Mouse (Mus musculus) CD4-positive helper T cell, adult 2 months (primary cell): ENCODE measurements around the gene Lrrc8a.

Experiments used
- DNase-seq: peaks from one replicate; pipeline ENCODE4 v3.0.0-alpha.2; 2012; ENCODE audit warnings: low read depth, missing footprints, low spot score

Lrrc8a gene

GRCm38 (mm10) chr2:30239777-30240176 lies 2.3 kb downstream of the Lrrc8a start:
- DNase-seq = no peak

- DNase-seq = no peak
Observed at GRCm38 (mm10) chr2:30240267-30240666, 2.8 kb downstream of the Lrrc8a start, which contains the start of gene Gm28035. TSS of gene Gm28035 (plus strand) at chr2:30240567.

- no peak for DNase-seq
Observed at GRCm38 (mm10) chr2:30242509-30242908, 5.0 kb downstream of the Lrrc8a start.

- DNase-seq = no peak
Observed at GRCm38 (mm10) chr2:30243391-30243790, 5.9 kb downstream of the Lrrc8a start.

- no peak for DNase-seq
Observed at GRCm38 (mm10) chr2:30244595-30245178, 7.2 kb downstream of the Lrrc8a start.

- no peak for DNase-seq
Observed at GRCm38 (mm10) chr2:30247036-30247435, 9.5 kb downstream of the Lrrc8a start.

- DNase-seq = no peak
Observed at GRCm38 (mm10) chr2:30247681-30248080, 10.2 kb downstream of the Lrrc8a start.

- no peak for DNase-seq
Observed at GRCm38 (mm10) chr2:30249182-30249581, 11.7 kb downstream of the Lrrc8a start.

- DNase-seq = no peak
Observed at GRCm38 (mm10) chr2:30250166-30251128, 12.9 kb downstream of the Lrrc8a start.

- DNase-seq = peak; percentile 90
Observed at GRCm38 (mm10) chr2:30251417-30252104, 14.0 kb downstream of the Lrrc8a start.

- DNase-seq = no peak
Observed at GRCm38 (mm10) chr2:30252521-30252920, 15.0 kb downstream of the Lrrc8a start.

- peak; percentile 52 for DNase-seq
Observed at GRCm38 (mm10) chr2:30253809-30254208, 16.3 kb downstream of the Lrrc8a start.

GRCm38 (mm10) chr2:30255631-30256395 lies 18.3 kb downstream of the Lrrc8a start:
- DNase-seq = no peak

- DNase-seq = no peak
Observed at GRCm38 (mm10) chr2:30256616-30257350, 19.3 kb downstream of the Lrrc8a start.

GRCm38 (mm10) chr2:30257699-30258460 lies 20.4 kb downstream of the Lrrc8a start:
- DNase-seq = no peak

- no peak for DNase-seq
Observed at GRCm38 (mm10) chr2:30258600-30258999, 21.1 kb downstream of the Lrrc8a start.

- DNase-seq = no peak
Observed at GRCm38 (mm10) chr2:30259131-30260064, 21.9 kb downstream of the Lrrc8a start.

- peak; percentile 43 for DNase-seq
Observed at GRCm38 (mm10) chr2:30261064-30261736, 23.7 kb downstream of the Lrrc8a start.
